Comparison of ENCODE assay signal across 12 mouse cellular contexts in genomic region chr4:82817833-82818232, GRCm38 (mm10).
"Had no signal": no experiment of that assay in that cellular context is flagged by ENCODE, and none has a peak within 500 bp of the region (broad histone marks: within the 10 kb centered on the region; RNA-seq: fewer than 3 reads in every experiment).

No protein-coding gene starts in this region.

- ATAC-seq: midbrain, embryonic 13.5 days; midbrain, embryonic 15.5 days had no signal

- H3K9me3 ChIP-seq: megakaryocyte, embryonic 14.5 days; midbrain, embryonic 13.5 days; midbrain, embryonic 15.5 days; neural tube, embryonic 12.5 days had no signal

- H3K36me3 ChIP-seq: midbrain, embryonic 15.5 days had no signal

- H3K27ac ChIP-seq: midbrain, embryonic 13.5 days; midbrain, embryonic 15.5 days; neural tube, embryonic 12.5 days had no signal

- H3K9ac ChIP-seq: lung, embryonic 14.5 days; midbrain, embryonic 13.5 days; midbrain, embryonic 15.5 days; neural tube, embryonic 12.5 days had no signal

- H3K4me1 ChIP-seq: midbrain, embryonic 15.5 days; neural tube, embryonic 12.5 days had no signal

- H3K4me3 ChIP-seq: megakaryocyte, embryonic 14.5 days; midbrain, embryonic 13.5 days; midbrain, embryonic 15.5 days; neural tube, embryonic 12.5 days had no signal

- H3K27me3 ChIP-seq: megakaryocyte, embryonic 14.5 days; midbrain, embryonic 13.5 days; midbrain, embryonic 15.5 days; neural tube, embryonic 12.5 days had no signal

- DNase-seq: lung, adult 18-20 months; lung, embryonic 14.5 days; lung, postnatal 10 days; lung, postnatal 4 days; right cerebral cortex, postnatal 14 days; thymus, adult 18-20 months; thymus, postnatal 14 days; thymus, postnatal 36 days had no signal
